ENCODE assay signal across 8 mouse cellular contexts in the genomic region with DNA sequence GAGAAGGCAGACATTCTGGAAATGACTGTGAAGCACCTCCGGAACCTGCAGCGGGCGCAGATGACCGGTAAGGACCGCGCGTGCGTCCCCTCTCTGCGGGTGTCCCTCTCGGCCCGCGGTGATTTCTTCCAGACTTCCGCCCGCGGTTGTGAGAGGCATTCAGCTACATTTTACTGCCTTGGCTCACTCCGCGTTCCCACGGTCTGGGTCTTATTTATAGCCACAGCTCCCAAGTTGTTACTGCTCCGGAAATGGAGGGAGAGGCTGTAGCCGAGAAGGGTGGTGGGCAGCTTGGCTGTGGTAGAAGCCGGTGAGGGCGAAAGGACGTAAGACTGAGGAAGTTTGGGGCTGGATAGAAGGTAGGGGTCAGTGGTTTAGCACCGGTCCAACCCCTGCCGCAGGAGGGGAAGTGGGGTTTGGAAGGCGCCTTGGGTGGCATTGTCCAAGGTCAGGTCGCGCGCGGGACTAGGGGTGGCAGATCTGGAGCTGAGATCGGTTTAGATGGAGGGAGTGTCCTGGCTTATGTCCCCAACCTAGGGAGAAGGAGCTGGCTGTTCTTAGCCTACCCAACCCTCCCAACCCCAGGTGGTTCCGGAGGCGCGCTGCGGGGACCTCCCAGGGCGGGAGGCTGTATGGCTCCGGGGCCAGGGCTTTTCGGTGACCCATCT. TPM values are rescaled to one million over a fixed set of nuclear protein-coding genes. Genes with fewer than 3 reads are reported as not detected.
DNase-seq lines count a peak whose midpoint lies in the region; ATAC-seq and TF ChIP-seq lines count a peak whose summit lies in the region.

No protein-coding gene starts in this region.

- no peaks in the 10 kb centered on the region for H3K9me3 ChIP-seq in forebrain, postnatal 0 days (ENCODE audit: low read length)

- H3K4me2 ChIP-seq in forebrain, postnatal 0 days (ENCODE audit: low read depth), result peak overlapping the region; percentile 79

- peaks cover 15% of the 10 kb centered on the region for H3K4me1 ChIP-seq in forebrain, postnatal 0 days (ENCODE audit: insufficient read depth)

- H3K27ac ChIP-seq in forebrain, postnatal 0 days (ENCODE audit: low read depth, low read length), result peak overlapping the region; percentile 55; the same call in 1 of the 2 replicates

- peak overlapping the region; percentile 51 for H3K9ac ChIP-seq in forebrain, postnatal 0 days

- TF ChIP-seq CTCF in forebrain, postnatal 0 days (IDR thresholded peaks at IDR 0.05; ENCODE audit: low read depth), result peak; percentile 9; the same call in 1 of the 2 replicates

- WGBS in forebrain, postnatal 0 days, result 2% methylated on average over 38 of the region's 38 CpGs

- peak; percentile 1; the same call in 1 of the 2 replicates for ATAC-seq in forebrain, postnatal 0 days

- intact Hi-C loops in heart, postnatal 14 days (cut with DNase I), result loop anchor here (1.0 to 5.0 kb wide), 4 partner anchors 170 to 424 kb away; no protein-coding TSS in a partner anchor

- H3K36me3 ChIP-seq in forebrain, postnatal 0 days (ENCODE audit: insufficient read depth), result no peaks in the 10 kb centered on the region

- DNase-seq in NIH3T3 (ENCODE audit: low read depth), result peak; percentile 36
- peak; percentile 52 to 66 for DNase-seq in cerebellum, adult 18-20 months
- peak; percentile 16 for DNase-seq in forebrain, postnatal 0 days
- peak; percentile 67 to 68 for DNase-seq in heart, postnatal 14 days
- peak; percentile 78 to 85 for DNase-seq in kidney, postnatal 4 days
- peak; percentile 69 for DNase-seq in lung, postnatal 36 days
- peak; percentile 71 to 76 for DNase-seq in right cerebral cortex, postnatal 10 days (ENCODE audit: low spot score in 2 of 2)
- no peak for DNase-seq in natural killer cell, adult 2 months (ENCODE audit: low spot score in 2 of 2)

- H3K27me3 ChIP-seq in forebrain, postnatal 0 days (ENCODE audit: insufficient read depth, low read length), result peaks cover 20% of the 10 kb centered on the region; the same call in 1 of the 2 replicates

- H3K4me3 ChIP-seq in forebrain, postnatal 0 days (ENCODE audit: low read depth, low read length), result peak overlapping the region; percentile 55

RNA-seq across cellular contexts. Expression of gene Hes1, which starts 2.1 kb away (rescaled TPM):
- 6.9 and 11.2 TPM in 2 replicates for total RNA-seq in forebrain, postnatal 0 days (2014; rRNA removed)
- 11.2 and 13.1 TPM in 2 replicates for polyA plus RNA-seq in forebrain, postnatal 0 days (2015; fragmentation: Nextera tagmentation; extraction: Ambion mirVana)
- 10 to 100 TPM; 28.9 to 30.9 TPM for total RNA-seq in heart, postnatal 14 days (2021)

Comparison
In these comparisons a context has a peak if more than half of its experiments do, and no peak if none do; other contexts are left out.
1. DNase-seq: peak in NIH3T3 (single experiment), cerebellum, adult 18-20 months (2 of 2), forebrain, postnatal 0 days (single experiment), heart, postnatal 14 days (2 of 2), kidney, postnatal 4 days (2 of 2), lung, postnatal 36 days (single experiment) and right cerebral cortex, postnatal 10 days (2 of 2); none in natural killer cell, adult 2 months (0 of 2).